Mouse (Mus musculus): Measurements from ENCODE around the gene Serpina1e. TPM values are rescaled to one million over a fixed set of nuclear protein-coding genes. Genes with fewer than 3 reads are reported as not detected.

The Serpina1e gene
- total RNA-seq (2023), result not detected

DNA sequence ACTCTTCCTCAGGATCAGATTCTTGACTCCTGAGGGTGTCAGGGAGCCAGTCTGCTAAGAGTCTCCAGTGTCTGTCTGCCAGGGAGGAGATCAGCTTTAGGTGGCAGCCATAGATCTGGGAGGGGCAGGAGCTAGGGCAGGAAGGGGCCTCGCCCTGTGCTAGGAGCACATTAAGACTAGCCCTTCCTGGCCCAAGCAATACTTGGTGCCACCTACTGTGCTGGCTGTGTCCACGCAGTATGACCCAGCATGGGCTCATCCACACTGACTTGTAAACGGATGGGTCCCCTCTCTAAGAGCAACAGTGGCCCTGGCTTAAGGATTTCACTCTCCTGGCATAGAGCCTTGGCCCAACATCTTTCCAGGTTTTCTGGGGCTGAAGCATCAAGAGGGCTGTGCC, at the start of gene Serpina1e:
Gene Serpina1e (minus strand): TSS at position 178 of the 400 bp plus-strand sequence.

DNA sequence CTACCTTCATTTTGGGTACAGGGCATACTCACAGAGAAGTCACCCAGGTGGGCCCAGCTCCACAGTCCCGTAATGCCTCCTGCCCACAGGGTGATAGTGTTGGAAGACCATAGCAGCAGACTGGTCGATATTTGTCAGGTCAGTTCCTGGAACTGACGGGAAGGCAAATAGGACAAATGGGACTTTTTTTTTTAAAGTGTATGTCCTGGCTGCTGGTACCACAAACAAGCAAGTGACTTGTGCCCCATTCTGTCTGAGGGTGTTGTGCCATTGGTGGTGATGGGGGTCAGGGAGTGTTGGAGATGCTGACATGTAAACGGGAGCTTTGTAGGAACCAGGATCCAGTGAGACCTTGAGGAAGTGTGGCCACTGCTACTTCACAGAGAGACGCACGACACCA, 31.1 kb upstream of the Serpina1e start, which contains the start of gene Serpina11:
Gene Serpina11 (minus strand): TSS at position 101 of the 400 bp plus-strand sequence.

DNA sequence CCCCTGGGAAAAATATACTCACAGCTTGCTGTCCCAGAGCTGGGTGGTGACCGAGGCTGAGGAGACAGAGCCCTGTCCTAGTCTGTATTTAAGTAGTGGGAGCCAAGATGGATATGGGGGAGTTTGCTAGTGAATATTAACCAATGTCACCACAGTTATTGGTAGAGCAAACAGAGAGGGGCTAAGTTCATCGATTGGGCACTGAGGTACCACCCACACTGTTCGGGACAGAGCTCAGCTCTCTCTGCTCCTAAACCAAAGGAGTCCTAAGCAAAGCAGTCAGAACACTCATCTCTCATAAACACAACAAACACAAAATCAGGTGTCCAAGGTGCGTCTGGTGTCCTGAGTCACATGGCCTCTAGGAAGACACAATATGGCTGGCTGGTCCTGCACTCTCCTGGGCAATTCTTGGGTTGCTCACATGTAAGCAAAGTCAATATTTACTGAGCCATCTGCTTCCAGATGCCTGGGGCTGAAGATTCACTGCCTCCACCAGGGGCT, 53.9 kb downstream of the Serpina1e start, which contains the start of gene Serpina1c:
Gene Serpina1c (minus strand): TSS at position 51 of the 504 bp plus-strand sequence.

Other genes starting within 250 kb of the Serpina1e start
- gene Serpina1d, start 185.4 kb downstream of the Serpina1e start, total RNA-seq (2023), result not detected
- not detected for gene Serpina1b, start 128.6 kb downstream of the Serpina1e start, total RNA-seq (2023)
- not detected for gene Serpina1a, start 95.4 kb downstream of the Serpina1e start, total RNA-seq (2023)
- gene Serpina1c, start 54.1 kb downstream of the Serpina1e start, total RNA-seq (2023), result not detected
- gene Serpina11, start 31.0 kb upstream of the Serpina1e start, total RNA-seq (2023), result not detected
- not detected for gene Serpina9, start 54.8 kb upstream of the Serpina1e start, total RNA-seq (2023)
- gene Serpina12, start 85.5 kb upstream of the Serpina1e start, total RNA-seq (2023), result not detected
- gene Serpina5, start 142.1 kb upstream of the Serpina1e start, total RNA-seq (2023), result not detected
- not detected for gene Serpina3a, start 153.7 kb upstream of the Serpina1e start, total RNA-seq (2023)
- not detected for gene Serpina3b, start 169.0 kb upstream of the Serpina1e start, total RNA-seq (2023)
- not detected for gene Serpina3c, start 194.9 kb upstream of the Serpina1e start, total RNA-seq (2023)